Mouse (Mus musculus): ENCODE data around the gene Runx1. TPM values are rescaled to one million over a fixed set of nuclear protein-coding genes. Genes with fewer than 3 reads are reported as not detected.

Runx1 gene
- polyA plus RNA-seq, 1 experiment: 38.8 TPM

GRCm38 (mm10) chr16:92565708-92566107 lies 260.2 kb downstream of the Runx1 start:
- no peaks in the 10 kb centered on the region for H3K36me3 ChIP-seq (ENCODE audit: control insufficient read depth, insufficient read depth)
- H3ac ChIP-seq (ENCODE audit: control insufficient read depth, insufficient read length): no peak overlapping the region
- H3K4me2 ChIP-seq (ENCODE audit: low read depth): peak overlapping the region; percentile 71
- no peaks in the 10 kb centered on the region for H3K79me2 ChIP-seq (ENCODE audit: control insufficient read depth, insufficient read depth)
- no peak for TF ChIP-seq E2F4 (IDR thresholded peaks at IDR 0.05; ENCODE audit: insufficient read depth)
- no peak for TF ChIP-seq CEBPB (IDR thresholded peaks at IDR 0.05; ENCODE audit: insufficient read depth, poor library complexity, severe bottlenecking)
- TF ChIP-seq POLR2A (IDR thresholded peaks at IDR 0.05; ENCODE audit: insufficient read length, low read depth): no peak
- no peak for TF ChIP-seq TCF3 (IDR thresholded peaks at IDR 0.05; ENCODE audit: insufficient read length, low read depth)
- no peak for TF ChIP-seq MAX (IDR thresholded peaks at IDR 0.05; ENCODE audit: low read depth)
- TF ChIP-seq MYOD1 (IDR thresholded peaks at IDR 0.05; ENCODE audit: control insufficient read depth in 1 of 3, insufficient read length in 2 of 3, low read depth in 2 of 3): no peak
- TF ChIP-seq TCF12 (IDR thresholded peaks at IDR 0.05; ENCODE audit: insufficient read depth, poor library complexity, severe bottlenecking): no peak
- TF ChIP-seq POLR2AphosphoS2 (IDR thresholded peaks at IDR 0.05; ENCODE audit: insufficient read length, low read depth): no peak
- no peak for TF ChIP-seq SRF (IDR thresholded peaks at IDR 0.05; ENCODE audit: control insufficient read depth, insufficient read length, low read depth)
- no peak for TF ChIP-seq REST (IDR thresholded peaks at IDR 0.05; ENCODE audit: insufficient read depth, insufficient read length)
- TF ChIP-seq MYOG (IDR thresholded peaks at IDR 0.05; ENCODE audit: control insufficient read depth in 1 of 3, insufficient read depth in 1 of 3, insufficient read length in 2 of 3, low read depth in 2 of 3): no peak
- no peak for TF ChIP-seq USF1 (IDR thresholded peaks at IDR 0.05; ENCODE audit: low read depth)
- H3K27me3 ChIP-seq (ENCODE audit: control insufficient read depth, insufficient read depth, insufficient read length): no peaks in the 10 kb centered on the region
- no peak overlapping the region for H3K4me3 ChIP-seq

GRCm38 (mm10) chr16:92565291-92565690 lies 260.7 kb downstream of the Runx1 start:
- no peaks in the 10 kb centered on the region for H3K79me2 ChIP-seq (ENCODE audit: control insufficient read depth, insufficient read depth)
- H3K36me3 ChIP-seq (ENCODE audit: control insufficient read depth, insufficient read depth): no peaks in the 10 kb centered on the region
- H3K27me3 ChIP-seq (ENCODE audit: control insufficient read depth, insufficient read depth, insufficient read length): no peaks in the 10 kb centered on the region
- TF ChIP-seq MAX (IDR thresholded peaks at IDR 0.05; ENCODE audit: low read depth) (no peak), TCF3 (IDR thresholded peaks at IDR 0.05; ENCODE audit: insufficient read length, low read depth) (no peak), MYOD1 (IDR thresholded peaks at IDR 0.05; ENCODE audit: control insufficient read depth in 1 of 3, insufficient read length in 2 of 3, low read depth in 2 of 3) (no peak), SRF (IDR thresholded peaks at IDR 0.05; ENCODE audit: control insufficient read depth, insufficient read length, low read depth) (no peak), POLR2A (IDR thresholded peaks at IDR 0.05; ENCODE audit: insufficient read length, low read depth) (no peak), TCF12 (IDR thresholded peaks at IDR 0.05; ENCODE audit: insufficient read depth, poor library complexity, severe bottlenecking) (no peak), USF1 (IDR thresholded peaks at IDR 0.05; ENCODE audit: low read depth) (no peak), MYOG (IDR thresholded peaks at IDR 0.05; ENCODE audit: control insufficient read depth in 1 of 3, insufficient read depth in 1 of 3, insufficient read length in 2 of 3, low read depth in 2 of 3) (no peak), CEBPB (IDR thresholded peaks at IDR 0.05; ENCODE audit: insufficient read depth, poor library complexity, severe bottlenecking) (no peak), E2F4 (IDR thresholded peaks at IDR 0.05; ENCODE audit: insufficient read depth) (no peak), POLR2AphosphoS2 (IDR thresholded peaks at IDR 0.05; ENCODE audit: insufficient read length, low read depth) (no peak), REST (IDR thresholded peaks at IDR 0.05; ENCODE audit: insufficient read depth, insufficient read length) (no peak)
- H3K4me2 ChIP-seq (ENCODE audit: low read depth): peak overlapping the region; percentile 71
- H3ac ChIP-seq (ENCODE audit: control insufficient read depth, insufficient read length): no peak overlapping the region
- no peak overlapping the region for H3K4me3 ChIP-seq

- no peaks in the 10 kb centered on the region for H3K79me2 ChIP-seq (ENCODE audit: control insufficient read depth, insufficient read depth)
- no peak overlapping the region for H3K4me3 ChIP-seq
- H3K27me3 ChIP-seq (ENCODE audit: control insufficient read depth, insufficient read depth, insufficient read length): no peaks in the 10 kb centered on the region
- TF ChIP-seq REST (IDR thresholded peaks at IDR 0.05; ENCODE audit: insufficient read depth, insufficient read length) (no peak), TCF12 (IDR thresholded peaks at IDR 0.05; ENCODE audit: insufficient read depth, poor library complexity, severe bottlenecking) (no peak), E2F4 (IDR thresholded peaks at IDR 0.05; ENCODE audit: insufficient read depth) (no peak), USF1 (IDR thresholded peaks at IDR 0.05; ENCODE audit: low read depth) (no peak), MAX (IDR thresholded peaks at IDR 0.05; ENCODE audit: low read depth) (no peak), MYOD1 (IDR thresholded peaks at IDR 0.05; ENCODE audit: control insufficient read depth in 1 of 3, insufficient read length in 2 of 3, low read depth in 2 of 3) (no peak), POLR2AphosphoS2 (IDR thresholded peaks at IDR 0.05; ENCODE audit: insufficient read length, low read depth) (no peak), TCF3 (IDR thresholded peaks at IDR 0.05; ENCODE audit: insufficient read length, low read depth) (no peak), SRF (IDR thresholded peaks at IDR 0.05; ENCODE audit: control insufficient read depth, insufficient read length, low read depth) (no peak), POLR2A (IDR thresholded peaks at IDR 0.05; ENCODE audit: insufficient read length, low read depth) (no peak)
- no peak overlapping the region for H3K4me2 ChIP-seq (ENCODE audit: low read depth)
- no peaks in the 10 kb centered on the region for H3K36me3 ChIP-seq (ENCODE audit: control insufficient read depth, insufficient read depth)
- H3ac ChIP-seq (ENCODE audit: control insufficient read depth, insufficient read length): no peak overlapping the region
These were observed 270.9 kb downstream of the Runx1 start for GRCm38 (mm10) chr16:92555051-92555450.

GRCm38 (mm10) chr16:92552858-92553257 lies 273.1 kb downstream of the Runx1 start:
- H3K4me2 ChIP-seq (ENCODE audit: low read depth): peak overlapping the region; percentile 74
- H3K36me3 ChIP-seq (ENCODE audit: control insufficient read depth, insufficient read depth): no peaks in the 10 kb centered on the region
- no peak for TF ChIP-seq TCF12 (IDR thresholded peaks at IDR 0.05; ENCODE audit: insufficient read depth, poor library complexity, severe bottlenecking)
- TF ChIP-seq E2F4 (IDR thresholded peaks at IDR 0.05; ENCODE audit: insufficient read depth): no peak
- TF ChIP-seq MYOD1 (IDR thresholded peaks at IDR 0.05; ENCODE audit: control insufficient read depth in 1 of 3, insufficient read length in 2 of 3, low read depth in 2 of 3): peak in 2 of 3 experiments; percentile 49 to 70
- peak; percentile 38 for TF ChIP-seq POLR2A (IDR thresholded peaks at IDR 0.05; ENCODE audit: insufficient read length, low read depth)
- TF ChIP-seq CEBPB (IDR thresholded peaks at IDR 0.05; ENCODE audit: insufficient read depth, poor library complexity, severe bottlenecking): no peak
- peak in 2 of 3 experiments; percentile 27 to 70 for TF ChIP-seq MYOG (IDR thresholded peaks at IDR 0.05; ENCODE audit: control insufficient read depth in 1 of 3, insufficient read depth in 1 of 3, insufficient read length in 2 of 3, low read depth in 2 of 3)
- H3K27me3 ChIP-seq (ENCODE audit: control insufficient read depth, insufficient read depth, insufficient read length): no peaks in the 10 kb centered on the region
- H3K4me3 ChIP-seq: no peak overlapping the region
- H3ac ChIP-seq (ENCODE audit: control insufficient read depth, insufficient read length): no peak overlapping the region
- H3K79me2 ChIP-seq (ENCODE audit: control insufficient read depth, insufficient read depth): no peaks in the 10 kb centered on the region

- no peak overlapping the region for H3K4me3 ChIP-seq
- H3ac ChIP-seq (ENCODE audit: control insufficient read depth, insufficient read length): no peak overlapping the region
- TF ChIP-seq USF1 (IDR thresholded peaks at IDR 0.05; ENCODE audit: low read depth): no peak
- TF ChIP-seq MYOD1 (IDR thresholded peaks at IDR 0.05; ENCODE audit: control insufficient read depth in 1 of 3, insufficient read length in 2 of 3, low read depth in 2 of 3): no peak
- no peak for TF ChIP-seq REST (IDR thresholded peaks at IDR 0.05; ENCODE audit: insufficient read depth, insufficient read length)
- TF ChIP-seq POLR2A (IDR thresholded peaks at IDR 0.05; ENCODE audit: insufficient read length, low read depth): no peak
- no peak for TF ChIP-seq POLR2AphosphoS2 (IDR thresholded peaks at IDR 0.05; ENCODE audit: insufficient read length, low read depth)
- TF ChIP-seq SRF (IDR thresholded peaks at IDR 0.05; ENCODE audit: control insufficient read depth, insufficient read length, low read depth): no peak
- TF ChIP-seq MAX (IDR thresholded peaks at IDR 0.05; ENCODE audit: low read depth): no peak
- no peak for TF ChIP-seq MYOG (IDR thresholded peaks at IDR 0.05; ENCODE audit: control insufficient read depth in 1 of 3, insufficient read depth in 1 of 3, insufficient read length in 2 of 3, low read depth in 2 of 3)
- no peak for TF ChIP-seq TCF12 (IDR thresholded peaks at IDR 0.05; ENCODE audit: insufficient read depth, poor library complexity, severe bottlenecking)
- TF ChIP-seq TCF3 (IDR thresholded peaks at IDR 0.05; ENCODE audit: insufficient read length, low read depth): no peak
- TF ChIP-seq E2F4 (IDR thresholded peaks at IDR 0.05; ENCODE audit: insufficient read depth): no peak
- TF ChIP-seq CEBPB (IDR thresholded peaks at IDR 0.05; ENCODE audit: insufficient read depth, poor library complexity, severe bottlenecking): no peak
- no peaks in the 10 kb centered on the region for H3K36me3 ChIP-seq (ENCODE audit: control insufficient read depth, insufficient read depth)
- H3K4me2 ChIP-seq (ENCODE audit: low read depth): peak overlapping the region; percentile 74
- H3K27me3 ChIP-seq (ENCODE audit: control insufficient read depth, insufficient read depth, insufficient read length): no peaks in the 10 kb centered on the region
- no peaks in the 10 kb centered on the region for H3K79me2 ChIP-seq (ENCODE audit: control insufficient read depth, insufficient read depth)
These were observed 273.9 kb downstream of the Runx1 start for GRCm38 (mm10) chr16:92552106-92552382.

Measured in myocyte (in vitro differentiated cells).